Mouse (Mus musculus) spleen, postnatal 10 days (tissue): ENCODE results near the gene D430042O09Rik.

ENCODE experiments used
- DNase-seq, 2 experiments: peaks; one replicate each; pipeline ENCODE4 v3.0.0; 2021 to 2022; ENCODE audit warnings: low spot score in 2 of 2

Gene D430042O09Rik

DNA sequence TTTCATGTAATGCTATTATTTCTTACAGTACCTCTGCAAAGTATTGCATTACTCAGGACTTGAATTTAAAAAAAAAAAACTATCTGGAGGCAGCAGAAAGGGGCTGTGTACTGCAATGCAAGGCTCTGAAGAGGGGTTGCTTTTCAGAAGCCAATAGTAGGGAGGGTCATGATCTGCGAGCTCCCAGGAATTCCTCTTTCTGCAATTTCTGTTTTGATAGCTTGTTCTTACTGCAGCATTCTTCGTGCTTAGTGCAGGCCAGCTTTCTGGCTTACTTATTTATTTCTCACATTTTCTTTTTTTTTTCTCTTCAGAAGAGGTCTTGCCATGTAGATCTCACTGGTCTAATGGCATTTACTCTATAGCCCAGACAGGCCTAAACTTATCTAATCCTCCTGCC is 32.8 kb downstream of the D430042O09Rik start:
- DNase-seq: no peak

DNA sequence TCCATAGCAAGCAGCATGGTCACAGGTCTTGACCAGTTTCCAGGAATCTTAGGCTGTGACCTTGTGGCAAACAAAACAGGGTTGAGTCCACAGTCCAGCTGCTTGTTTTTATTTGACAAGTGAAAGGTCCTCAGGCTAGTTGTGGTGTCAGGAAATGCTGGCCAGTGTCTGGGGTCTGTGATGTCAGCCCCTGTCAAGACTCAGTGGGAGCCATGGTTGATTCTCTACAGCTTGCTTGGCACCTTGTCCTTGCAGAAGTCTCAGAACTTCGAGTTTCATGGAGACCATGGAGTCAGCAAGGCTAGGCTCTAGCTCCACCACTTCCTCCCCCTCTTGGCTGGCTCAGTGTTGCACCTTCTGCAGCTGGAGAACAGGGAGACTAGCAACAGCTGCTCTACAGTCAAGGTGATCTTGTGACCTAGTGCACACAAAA is 33.6 kb downstream of the D430042O09Rik start:
- DNase-seq: no peak

DNA sequence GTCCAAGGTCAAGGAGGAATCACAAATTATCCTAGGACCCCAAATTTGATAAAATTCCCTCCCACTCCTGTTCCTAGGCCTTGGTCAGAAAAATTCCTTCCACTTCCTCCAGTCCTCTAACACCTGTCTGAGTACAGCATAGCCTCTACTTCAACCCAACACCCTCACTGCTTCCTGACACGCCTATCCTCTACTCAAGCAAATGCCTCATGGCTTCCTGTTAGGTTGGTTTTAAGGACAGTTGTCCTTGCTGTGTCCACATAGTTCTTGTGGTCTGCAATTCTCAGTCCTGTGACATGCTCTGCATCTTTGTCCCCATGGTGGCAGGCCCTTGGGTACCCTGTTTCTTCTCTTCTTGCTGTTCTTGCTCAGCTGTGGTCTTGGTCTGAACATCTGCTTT is 37.1 kb downstream of the D430042O09Rik start:
- DNase-seq: no peak

DNA sequence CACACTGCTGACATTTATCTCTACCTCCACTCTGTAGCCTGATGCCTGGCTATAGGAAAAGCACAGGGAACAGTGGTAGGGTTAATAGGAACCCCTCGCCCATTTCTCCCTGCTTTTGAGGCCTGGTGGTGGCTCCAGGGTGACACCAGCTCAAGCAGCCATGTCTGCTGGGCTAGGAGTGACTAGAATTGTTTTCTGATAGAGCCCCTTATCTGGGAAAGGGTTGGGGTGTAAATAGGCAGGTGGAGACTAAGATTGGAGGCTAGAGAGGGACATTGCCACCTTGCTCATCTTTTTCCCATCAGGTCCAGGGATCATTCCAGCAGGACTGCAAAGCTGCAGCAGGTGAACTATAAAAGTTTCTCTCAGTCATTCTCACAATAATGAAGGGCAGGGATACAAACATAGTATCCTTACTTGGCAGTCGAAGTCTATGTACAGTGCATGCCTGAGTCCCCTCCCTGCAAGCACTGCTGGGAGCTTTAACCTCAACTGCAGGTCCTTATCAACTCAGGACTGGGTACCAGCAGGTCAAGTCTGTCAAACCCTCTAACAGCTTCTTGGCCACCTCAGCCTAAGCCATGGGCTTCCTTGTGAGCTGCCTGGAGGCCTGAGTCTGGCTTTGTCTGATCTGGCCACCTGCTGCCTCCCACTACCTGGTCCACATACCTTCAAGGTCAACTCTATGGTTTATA is 39.1 kb downstream of the D430042O09Rik start:
- no peak for DNase-seq

DNA sequence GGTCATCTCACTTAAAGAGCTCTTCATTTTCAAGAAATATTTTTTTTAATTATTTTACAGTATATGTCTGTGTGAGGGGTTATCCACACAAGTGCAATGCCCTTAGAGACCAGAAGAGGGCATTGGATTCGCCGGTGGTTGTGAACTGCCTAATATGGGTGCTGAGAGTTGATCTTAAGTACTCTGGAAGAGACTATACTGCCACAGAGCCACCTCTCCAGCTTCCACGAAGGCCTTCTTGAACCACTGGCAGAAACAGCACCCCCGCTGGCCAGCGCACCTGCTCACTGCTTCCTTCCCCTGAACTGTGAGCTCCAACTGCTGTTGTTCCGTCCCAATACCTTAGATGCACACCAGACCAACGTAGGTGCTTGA is 39.6 kb downstream of the D430042O09Rik start:
- peak in 1 of 2 experiments; percentile 27 for DNase-seq

DNA sequence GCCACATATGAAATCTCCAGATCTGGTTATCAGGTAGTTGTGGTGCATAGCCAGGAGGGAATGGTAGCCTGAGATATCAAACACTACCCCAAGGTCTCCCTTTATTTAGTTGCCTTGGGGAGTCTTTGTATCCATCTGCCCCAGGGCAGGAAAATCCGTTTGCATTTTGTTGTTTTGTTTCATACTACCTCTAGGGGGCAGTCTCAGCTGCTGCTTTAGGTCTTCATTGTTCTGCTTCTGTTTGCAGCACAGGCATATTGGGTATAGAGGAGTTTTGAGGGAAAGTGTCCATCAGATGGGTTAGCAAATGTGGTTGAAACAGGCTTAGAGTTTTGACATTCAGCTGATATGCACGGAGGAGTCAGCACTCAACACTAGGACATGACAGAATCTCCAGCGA is 40.5 kb downstream of the D430042O09Rik start:
- no peak for DNase-seq

DNA sequence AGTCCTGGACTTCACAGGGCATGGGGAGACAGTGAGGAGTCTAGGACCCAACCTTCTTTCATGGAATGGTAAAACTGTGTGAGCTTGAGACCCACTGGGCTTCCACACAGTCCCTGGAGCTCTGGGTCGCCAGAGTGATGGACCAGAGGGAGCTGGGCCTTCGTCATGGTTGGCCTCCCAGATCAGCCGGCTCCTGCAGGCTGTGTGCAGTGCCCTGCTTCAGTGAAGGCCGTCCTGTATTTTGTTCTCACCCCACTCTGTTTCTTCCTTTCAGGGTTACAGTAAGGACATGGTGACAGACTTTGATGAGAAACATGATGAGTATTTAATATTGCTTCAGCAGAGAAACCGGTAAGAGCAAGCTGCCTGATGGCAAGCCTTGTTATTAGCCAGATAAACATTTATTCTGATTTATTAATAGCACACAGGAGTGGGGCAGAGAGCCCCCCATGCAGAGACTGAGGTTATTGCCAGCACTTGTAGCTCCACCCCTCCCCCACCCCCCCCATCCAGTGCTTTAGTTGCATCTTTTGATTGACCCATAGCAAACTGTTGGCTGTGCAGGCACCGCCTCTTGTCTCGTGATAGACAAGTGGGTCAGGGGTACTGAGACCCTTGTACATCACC is 45.1 kb downstream of the D430042O09Rik start:
- no peak for DNase-seq

DNA sequence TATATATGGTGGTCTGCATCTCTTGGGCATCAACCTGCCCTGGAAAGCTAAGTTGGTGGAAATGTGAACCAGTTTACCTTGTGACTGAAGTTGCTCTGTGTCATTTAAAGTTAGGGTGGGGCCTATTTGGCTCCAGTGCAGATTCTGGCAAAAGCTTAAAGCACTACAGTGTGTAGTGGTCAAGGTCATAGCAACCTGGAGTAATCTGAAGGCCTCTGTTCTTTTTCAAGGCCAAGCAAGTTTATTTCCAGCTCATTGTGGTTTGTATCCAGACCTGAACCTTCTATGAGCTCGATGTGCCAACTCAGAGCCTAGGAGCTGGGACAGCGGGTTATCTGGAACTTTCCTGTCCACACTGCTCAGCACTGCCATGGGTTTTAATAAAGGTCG is 45.6 kb downstream of the D430042O09Rik start:
- no peak for DNase-seq

DNA sequence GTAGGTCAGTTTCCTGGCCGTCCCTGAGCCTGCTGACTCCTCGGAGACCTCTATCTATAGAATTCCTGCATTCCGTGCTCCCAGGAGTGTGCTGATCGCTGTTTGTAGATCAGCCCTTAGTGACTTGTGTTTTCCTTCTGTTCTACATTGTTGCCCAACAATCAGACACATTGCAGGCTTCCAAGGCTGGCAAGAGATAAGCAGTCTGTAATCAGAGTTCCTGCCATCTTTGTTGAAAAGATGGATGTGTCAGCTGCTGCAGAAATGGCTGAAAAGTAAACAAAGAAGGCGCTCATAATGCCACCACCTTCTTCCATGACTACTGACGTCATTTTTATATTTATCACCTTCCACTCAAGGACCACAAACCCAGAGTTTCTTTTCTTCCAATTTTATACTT is 49.1 kb downstream of the D430042O09Rik start:
- no peak for DNase-seq

DNA sequence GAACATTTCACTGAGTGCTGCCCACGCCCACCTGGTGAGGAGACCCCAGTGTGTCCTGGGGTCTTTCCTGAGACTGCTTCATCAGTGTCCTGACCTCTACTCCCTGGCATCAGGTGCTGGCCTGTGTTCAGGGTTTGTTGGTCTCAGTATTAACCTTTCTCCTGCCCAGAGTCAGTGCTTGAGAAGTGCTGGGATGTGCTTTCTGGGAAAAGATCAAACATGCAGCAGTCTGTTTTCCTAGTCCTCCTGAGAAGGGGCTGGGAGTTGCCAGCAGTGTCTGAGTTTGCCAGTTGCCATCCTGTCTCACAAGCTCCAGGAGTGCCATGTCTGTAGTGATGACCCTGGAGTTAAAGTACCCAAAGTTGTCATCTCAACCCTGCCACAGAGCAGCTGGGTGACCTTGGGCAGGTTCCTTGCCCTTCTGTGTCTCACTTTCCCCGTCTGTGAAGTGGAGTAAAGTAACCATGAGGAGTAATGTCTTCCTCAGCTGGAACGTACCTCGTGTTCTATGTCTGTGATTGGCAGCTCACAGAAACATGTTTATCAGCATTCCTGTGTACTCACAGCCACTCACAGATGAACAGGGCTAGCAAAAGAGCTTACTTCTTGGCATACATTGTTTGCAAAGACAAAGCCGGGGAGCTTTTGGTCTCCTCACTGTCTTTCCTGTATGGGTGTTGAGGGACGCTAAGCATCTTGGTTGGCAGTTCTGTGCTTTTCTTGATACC is 50.4 kb downstream of the D430042O09Rik start:
- no peak for DNase-seq

DNA sequence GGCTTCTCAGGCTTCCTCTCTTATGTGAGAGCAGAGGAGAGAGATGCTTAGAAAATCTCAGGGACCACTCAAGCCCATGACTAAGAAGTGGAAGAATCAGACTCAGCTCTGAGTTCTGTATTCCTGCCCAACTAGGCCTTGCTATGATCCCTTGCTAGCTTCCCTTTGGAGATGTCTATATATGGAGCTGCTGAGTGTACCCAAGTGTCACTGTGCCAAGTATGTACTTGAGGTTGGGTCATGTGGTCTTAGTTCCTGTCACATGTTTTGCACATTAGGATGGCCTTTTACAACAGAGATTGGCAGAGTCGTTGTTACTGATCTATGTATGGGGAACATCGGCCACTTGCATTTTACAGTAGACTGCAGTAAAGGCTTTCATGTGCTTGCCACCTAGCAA is 54.6 kb downstream of the D430042O09Rik start:
- no peak for DNase-seq

DNA sequence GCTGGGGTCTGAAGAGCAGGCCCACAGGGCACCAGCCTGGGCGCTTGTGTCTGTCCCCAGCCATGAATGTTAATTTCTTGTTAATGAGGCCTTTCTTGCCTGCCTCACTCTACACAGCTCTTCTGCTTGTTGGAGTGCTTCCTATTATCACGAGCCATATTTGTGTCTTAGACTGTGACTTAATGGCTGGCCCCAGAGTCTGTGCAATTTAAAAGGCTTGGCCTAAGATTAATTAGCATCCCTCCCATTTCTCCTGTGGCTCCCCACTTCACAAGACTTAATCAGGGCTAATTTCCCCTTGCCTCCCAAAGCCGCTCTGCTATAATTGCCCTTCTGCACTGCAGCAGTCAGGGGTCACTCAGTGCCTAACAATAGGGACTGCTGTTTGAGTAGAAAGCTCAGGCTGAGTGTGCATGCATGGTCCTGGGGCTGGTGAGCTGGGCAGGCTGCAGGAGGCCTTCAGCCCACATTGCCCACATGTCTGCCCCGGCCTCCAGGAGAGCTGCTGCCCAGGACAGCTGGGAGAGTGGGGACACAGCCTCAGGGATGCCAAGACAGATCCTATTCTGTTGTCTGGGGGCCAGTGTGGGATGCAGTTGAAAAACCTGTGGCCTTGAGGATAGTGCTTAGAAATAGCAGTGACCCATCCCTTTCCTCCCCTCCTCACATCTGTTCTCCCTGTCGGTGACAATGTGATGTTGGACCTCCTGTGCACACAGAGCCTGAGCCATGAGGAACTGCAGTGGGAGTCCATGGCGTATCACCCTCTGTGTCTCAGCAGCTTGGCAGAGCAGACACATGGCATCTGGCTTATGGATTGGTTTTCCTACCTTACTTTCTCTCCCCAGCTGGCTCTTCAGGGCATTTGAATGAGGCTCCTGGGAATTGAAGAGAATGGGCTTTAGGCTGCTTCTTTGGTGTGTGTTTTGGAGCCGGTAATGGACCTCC is 55.5 kb downstream of the D430042O09Rik start:
- no peak for DNase-seq

DNA sequence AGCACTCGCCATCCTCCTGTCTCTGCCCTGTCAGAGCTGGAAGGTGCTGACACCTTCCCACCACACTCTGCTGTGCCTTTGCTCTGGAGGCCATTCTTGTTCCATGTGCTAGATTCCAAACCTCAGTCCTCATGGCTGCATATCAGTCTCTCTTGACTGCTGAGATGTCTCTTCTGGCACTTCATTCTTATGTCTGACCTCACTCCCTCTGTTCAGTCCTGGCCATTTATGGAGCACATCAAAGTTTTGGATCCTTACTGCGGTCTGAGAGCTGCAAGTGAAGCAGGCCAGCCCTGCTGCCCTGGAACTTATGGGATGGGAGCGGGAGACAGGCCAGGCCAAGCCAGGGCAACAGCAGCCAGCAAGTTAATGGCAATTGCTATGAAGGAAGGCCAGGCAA is 56.7 kb downstream of the D430042O09Rik start:
- DNase-seq: no peak

DNA sequence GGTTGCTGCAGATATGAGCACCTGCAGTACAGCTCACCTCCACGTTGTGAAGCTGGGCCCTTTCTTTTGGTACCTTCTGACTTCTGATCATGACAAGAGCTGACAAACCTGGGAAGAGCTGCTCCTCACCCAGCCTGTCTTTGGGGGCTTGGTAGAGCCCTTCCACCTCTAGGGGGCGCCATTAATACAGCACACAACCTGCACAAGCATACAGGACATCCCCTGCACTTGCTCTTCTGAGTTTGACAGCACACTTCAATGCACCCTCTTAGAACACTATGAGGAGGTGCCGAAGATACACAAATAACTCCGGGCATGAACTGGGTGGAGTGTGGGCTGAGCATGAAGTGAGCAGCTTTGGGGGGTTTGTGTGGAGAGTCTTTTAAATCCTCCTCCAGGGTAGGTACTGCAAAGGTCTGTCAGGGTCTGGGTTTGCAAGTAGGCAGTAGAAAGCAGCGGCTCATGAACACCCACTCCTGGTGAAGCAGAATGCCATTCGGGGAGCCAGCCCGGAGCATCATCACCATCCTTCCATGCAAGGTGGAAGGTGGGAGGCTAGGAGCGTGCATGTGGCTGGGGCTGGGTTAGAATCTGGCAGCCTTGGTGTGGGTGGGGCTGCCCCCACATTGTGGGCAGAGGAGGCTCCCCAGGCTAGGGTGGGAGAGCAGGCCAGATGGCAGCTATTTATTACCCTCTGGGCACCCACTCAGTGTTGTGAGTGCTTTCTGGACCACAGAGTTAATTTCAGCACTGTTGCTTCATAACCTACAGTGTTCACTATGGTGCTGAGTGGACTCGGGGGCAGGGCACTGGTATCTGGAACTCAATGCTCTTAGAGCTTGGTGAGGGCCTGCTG is 59.5 kb downstream of the D430042O09Rik start:
- peak in 1 of 2 experiments; percentile 44 for DNase-seq

DNA sequence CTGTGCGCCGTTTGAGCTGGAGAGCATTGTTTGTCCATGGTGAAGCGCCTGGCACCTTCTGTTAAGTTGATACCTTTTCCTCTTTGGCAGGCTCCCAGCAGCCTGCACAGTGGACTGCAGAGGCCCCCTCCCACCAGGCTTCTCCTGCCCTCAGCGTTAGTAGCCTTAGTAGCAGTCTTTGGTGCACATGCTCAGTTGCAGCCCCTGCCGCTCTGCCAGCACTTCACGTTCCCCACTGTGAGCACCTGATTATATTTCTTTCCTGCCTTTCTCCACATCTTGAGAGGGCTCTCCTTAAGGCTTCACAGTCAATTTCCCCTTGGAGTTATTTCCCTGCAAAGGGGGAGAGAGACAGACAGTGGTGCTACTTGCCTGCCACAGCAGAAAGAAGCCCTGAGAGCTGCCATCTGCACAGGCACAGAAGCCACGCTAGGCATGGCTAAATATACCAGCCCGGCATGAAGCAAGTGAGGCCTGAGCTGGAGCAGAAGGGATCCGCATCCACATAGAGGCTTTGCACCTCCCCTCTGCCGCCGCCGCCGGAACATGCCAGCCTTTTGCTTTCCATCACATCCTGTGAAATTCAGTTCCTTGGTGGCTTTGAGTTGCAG is 65.4 kb downstream of the D430042O09Rik start:
- DNase-seq: no peak

DNA sequence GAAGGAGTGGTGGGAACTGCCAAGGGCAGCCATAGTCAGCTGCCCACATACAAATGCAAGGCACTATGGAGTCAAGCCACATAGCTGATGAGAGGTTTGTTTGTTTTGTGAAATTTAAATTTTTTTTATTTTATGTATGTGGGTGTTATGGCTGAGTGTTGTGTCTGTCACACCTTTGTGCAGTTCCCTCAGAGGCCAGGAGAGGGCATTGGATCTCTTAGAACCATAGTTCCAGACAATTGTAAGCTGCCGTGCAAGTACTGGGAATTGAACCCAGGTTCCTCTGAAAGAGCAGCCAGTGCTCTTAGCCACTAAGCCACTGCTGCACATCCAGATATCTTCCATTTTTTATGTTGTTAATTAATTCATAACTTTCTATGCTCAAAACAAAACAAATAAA is 75.5 kb downstream of the D430042O09Rik start:
- DNase-seq: peak in 1 of 2 experiments; percentile 33

DNA sequence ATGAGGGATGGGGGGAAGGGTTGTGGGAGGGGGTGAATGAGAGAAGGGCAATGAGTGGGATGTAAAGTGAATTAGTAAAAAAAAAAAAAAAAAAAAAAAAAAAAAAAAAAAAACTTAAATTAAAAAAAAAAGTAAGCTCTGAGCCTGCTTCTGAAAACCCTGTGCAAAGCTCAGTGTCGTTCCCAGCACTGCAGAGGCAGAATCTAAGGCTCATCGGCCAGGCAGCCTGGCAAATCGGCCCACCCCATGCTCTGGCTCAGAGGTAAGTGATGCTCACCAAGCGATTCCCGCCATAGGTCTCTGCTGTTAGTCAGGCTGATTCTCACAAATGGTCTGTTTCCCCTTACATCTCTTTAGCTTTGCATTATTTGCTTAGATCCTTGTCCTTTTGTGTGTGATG is 78.4 kb downstream of the D430042O09Rik start:
- no peak for DNase-seq

DNA sequence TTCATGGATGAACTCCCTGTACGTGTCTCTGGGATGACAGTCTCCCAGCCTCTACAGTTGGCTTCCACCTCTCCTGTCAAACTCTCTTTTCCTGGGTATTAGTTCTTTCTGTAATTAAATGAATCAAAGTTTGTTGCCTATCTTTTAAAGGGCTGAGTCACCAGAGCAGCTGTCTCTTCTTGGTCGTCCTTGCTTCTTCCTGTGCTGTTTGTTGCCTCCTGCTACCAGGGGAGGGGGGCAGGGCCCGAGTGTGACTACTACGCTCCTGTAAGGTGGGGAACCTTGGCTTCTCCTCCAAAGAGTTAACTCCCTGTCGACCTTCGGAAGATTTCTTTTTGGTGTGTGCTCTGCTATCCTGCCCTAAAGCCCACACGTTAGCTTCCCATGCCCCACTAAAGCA is 79.4 kb downstream of the D430042O09Rik start:
- no peak for DNase-seq

DNA sequence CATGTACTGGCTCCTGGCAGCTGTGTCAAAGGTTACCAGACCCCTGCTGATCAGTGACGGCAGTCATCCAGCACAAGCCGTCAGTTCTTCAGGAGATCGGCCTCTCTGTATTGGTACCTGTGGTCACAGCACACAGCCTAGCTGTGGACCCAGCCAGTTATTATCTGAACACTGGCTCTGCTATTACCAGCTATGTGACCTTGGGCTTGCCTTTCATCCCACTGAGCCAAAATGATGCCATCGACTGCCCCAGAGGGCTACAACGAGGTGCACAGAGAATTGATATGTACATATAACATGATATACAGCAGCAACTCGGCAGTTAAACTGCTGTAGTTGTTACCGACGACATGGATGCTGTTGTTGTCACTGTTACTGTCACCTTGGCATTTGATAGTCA is 82.4 kb downstream of the D430042O09Rik start:
- DNase-seq: no peak

DNA sequence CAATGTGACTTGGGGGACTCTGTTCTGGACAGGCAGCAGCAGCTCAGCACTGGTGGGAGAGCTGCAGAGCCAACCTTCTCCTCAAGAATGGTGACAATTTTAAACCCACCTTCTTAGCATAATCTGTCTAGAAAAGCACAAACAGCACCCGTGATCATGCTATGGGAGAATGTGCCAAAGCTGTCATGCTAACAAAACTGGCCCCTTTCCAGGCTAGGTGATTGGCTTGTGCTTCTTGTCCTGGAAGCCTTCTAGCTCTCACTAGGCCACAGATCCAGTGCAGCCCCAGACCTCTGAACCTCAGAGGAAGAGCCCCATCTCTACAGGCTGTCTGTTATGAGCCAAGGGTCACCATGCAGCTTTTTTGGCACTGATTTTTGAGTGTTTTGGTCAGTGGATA is 98.9 kb downstream of the D430042O09Rik start:
- no peak for DNase-seq

DNA sequence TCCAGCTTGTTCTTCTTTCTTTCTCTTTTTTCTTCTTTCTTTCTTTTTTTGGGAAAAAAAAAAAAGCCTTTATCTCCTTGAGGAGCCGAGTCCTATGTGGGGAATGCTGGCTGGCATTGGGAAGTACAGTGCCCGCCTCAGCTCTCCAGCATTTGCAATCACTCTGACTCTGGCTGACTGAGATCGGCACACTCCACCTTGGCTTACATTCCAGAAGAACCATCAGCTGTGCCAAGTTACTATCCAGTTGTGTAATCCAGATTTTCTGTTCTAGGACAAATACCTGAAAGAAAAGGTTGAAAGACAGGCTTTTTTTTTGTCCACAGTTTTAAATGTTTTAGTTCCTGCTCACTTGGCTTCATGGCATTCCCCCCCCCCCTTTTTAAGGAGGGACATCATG is 100.5 kb downstream of the D430042O09Rik start:
- DNase-seq: no peak
